Mouse (Mus musculus) hindbrain, embryonic 11.5 days (tissue): ENCODE results near the gene Bsg. TPM values are rescaled to one million over a fixed set of nuclear protein-coding genes. Genes with fewer than 3 reads are reported as not detected.
A peak's percentile ranks its signal among the peaks of the same experiment; 100 is the strongest.

Source experiments
- ATAC-seq: fragments of 200-750 bp; cut with Nextera tagmentation; 2 replicates; pipeline ENCODE4 v1.8.0; 2017; ENCODE audit warnings: mild to moderate bottlenecking, moderate TSS enrichment, moderate library complexity; ENCODE audit not compliant: low FRiP score
- DNase-seq: peaks from one replicate; pipeline ENCODE4 v3.0.0-alpha.2; 2015; ENCODE audit warnings: low spot score
- H3K27ac ChIP-seq: fragments of 300-500 bp; sonication (generic); 2 replicates; pipeline ENCODE4 v1.5.1; 2014; ENCODE audit warnings: mild to moderate bottlenecking, low read depth, low read length
- H3K27me3 ChIP-seq: fragments of 300-500 bp; sonication (generic); 2 replicates; pipeline ENCODE4 v1.6.1; 2014; ENCODE audit warnings: mild to moderate bottlenecking, low read length, moderate library complexity, mixed read lengths; ENCODE audit not compliant: control insufficient read depth, insufficient read depth
- H3K36me3 ChIP-seq: fragments of 300-500 bp; sonication (generic); 2 replicates; pipeline ENCODE4 v1.6.1; 2014; ENCODE audit warnings: mild to moderate bottlenecking, low read length, moderate library complexity, mixed read lengths; ENCODE audit not compliant: control insufficient read depth, insufficient read depth
- H3K4me1 ChIP-seq: fragments of 300-500 bp; sonication (generic); replicated peaks from 2 replicates; pipeline ENCODE4 v1.6.1; 2014; ENCODE audit warnings: low read length, mixed read lengths; ENCODE audit not compliant: control insufficient read depth, insufficient read depth
- H3K4me2 ChIP-seq: fragments of 300-500 bp; sonication (generic); replicated peaks from 2 replicates; pipeline ENCODE4 v1.6.1; 2014; ENCODE audit warnings: mild to moderate bottlenecking, low read depth, low read length
- H3K4me3 ChIP-seq: fragments of 300-500 bp; sonication (generic); 2 replicates; pipeline ENCODE4 v1.5.1; 2014; ENCODE audit warnings: low read depth, low read length
- H3K9ac ChIP-seq: fragments of 300-500 bp; sonication (generic); 2 replicates; pipeline ENCODE4 v1.6.1; 2014; ENCODE audit warnings: low read depth, low read length
- H3K9me3 ChIP-seq: fragments of 300-500 bp; sonication (generic); 2 replicates; pipeline ENCODE4 v1.6.1; 2016; ENCODE audit warnings: low read length; ENCODE audit not compliant: control insufficient read depth
- WGBS: fragments of 180-500 bp; shearing (Covaris S2); extraction: QIAGEN DNeasy Blood & Tissue Kit; methylation state at CpG from one replicate; pipeline ENCODE4 v1.1.7; 2014; 5-methylcytosine and 5-hydroxymethylcytosine counted together
- polyA plus RNA-seq: library from polyadenylated mRNA; unstranded; fragments of >200 nt; fragmentation: Nextera tagmentation; extraction: Ambion mirVana; gene quantifications from 2 replicates; pipeline ENCODE4 v1.2.1, GENCODE M21; 2014

The Bsg gene
- 595 and 605 TPM in 2 replicates for polyA plus RNA-seq

DNA sequence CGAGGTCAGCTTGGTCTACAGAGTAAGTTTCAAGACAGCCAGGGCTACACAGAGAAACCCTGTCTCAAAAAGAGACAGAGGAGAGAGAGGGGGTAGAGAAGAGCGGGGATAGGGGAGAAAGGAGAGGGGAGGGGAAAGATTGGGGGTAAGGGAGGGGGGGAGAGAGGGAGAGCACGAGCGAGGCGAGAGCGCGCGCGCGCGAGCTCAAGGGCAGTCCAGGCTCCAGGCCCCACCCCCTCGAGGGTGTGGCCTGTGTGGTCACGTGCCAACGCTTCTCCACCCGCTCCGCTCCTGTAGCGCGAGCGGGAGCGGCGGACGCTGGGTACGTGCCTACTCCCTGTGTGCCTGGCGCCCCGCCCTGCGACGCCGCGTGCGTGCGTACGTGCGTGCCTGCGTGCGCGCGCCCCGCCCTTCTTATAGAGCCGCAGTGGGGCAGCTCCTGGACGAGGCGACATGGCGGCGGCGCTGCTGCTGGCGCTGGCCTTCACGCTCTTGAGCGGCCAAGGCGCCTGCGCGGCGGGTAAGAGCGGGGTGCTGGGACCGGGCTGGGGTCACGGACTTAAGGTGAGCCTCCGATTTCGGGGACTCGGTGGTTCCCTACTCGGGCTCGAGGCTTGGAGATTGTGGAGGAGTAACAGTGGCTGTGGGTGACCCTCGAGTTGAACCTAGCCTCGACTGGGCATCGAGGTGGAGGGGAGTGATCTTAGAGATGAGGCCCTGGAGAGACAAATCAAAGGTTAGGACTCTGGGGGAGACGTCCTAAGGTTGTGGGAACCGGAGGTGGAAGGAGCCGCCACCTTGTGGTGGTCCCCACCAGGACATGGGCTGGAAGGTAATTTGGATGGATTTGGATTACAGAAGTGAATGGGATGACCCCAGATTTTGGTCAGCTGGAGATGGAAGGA is at the start of gene Bsg:
TSS of gene Bsg (plus strand) at position 427 of the 905 bp plus-strand sequence.
- peak within 1 kb of the TSS; percentile 67 for H3K4me3 ChIP-seq
- peak within 1 kb of the TSS; percentile 67 for H3K27ac ChIP-seq
- no peaks in the 10 kb centered on the region for H3K9me3 ChIP-seq
- peak; percentile 100 for DNase-seq
- H3K4me1 ChIP-seq = peaks cover 5% of the 10 kb centered on the region
- peak within 1 kb of the TSS; percentile 85 for H3K9ac ChIP-seq
- H3K36me3 ChIP-seq = no peaks in the 10 kb centered on the region
- peak; percentile 96 for ATAC-seq
- H3K4me2 ChIP-seq = peak within 1 kb of the TSS; percentile 88
- under 1% methylated on average over 50 of the region's 65 CpGs for WGBS
- no peaks in the 10 kb centered on the region for H3K27me3 ChIP-seq

GRCm38 (mm10) chr10:79654946-79655395 is 49.3 kb upstream of the Bsg start:
- Histone ChIP-seq H3K4me3 (no peak overlapping the region), H3K27ac (no peak overlapping the region), H3K27me3 (no peaks in the 10 kb centered on the region), H3K9me3 (no peaks in the 10 kb centered on the region), H3K4me1 (no peaks in the 10 kb centered on the region), H3K36me3 (no peaks in the 10 kb centered on the region), H3K4me2 (no peak overlapping the region), H3K9ac (no peak overlapping the region)
- DNase-seq (peak; percentile 65), ATAC-seq (peak; percentile 55)
- WGBS = 33% methylated on average over 1 of the region's 1 CpGs

DNA sequence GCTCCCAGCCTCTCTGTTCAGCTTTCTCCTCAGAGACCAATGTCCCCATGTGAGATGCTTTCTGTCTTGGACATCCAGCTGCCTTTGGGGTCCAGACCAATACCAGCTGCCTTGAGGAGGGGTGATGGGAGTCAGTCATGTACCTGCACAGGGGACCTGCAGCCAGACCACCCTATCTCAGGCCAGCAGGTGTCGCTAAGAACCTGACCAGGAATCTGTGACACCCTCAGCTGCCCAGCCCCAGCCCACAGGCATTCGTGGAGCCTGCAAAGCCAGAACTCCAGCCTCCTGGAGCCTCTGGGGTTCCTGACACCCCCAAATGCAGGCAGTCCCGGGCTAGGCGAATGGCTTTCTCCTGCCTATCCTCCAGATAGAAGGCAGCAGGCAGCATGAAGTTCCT is 45.5 kb upstream of the Bsg start:
- H3K27me3 ChIP-seq = no peaks in the 10 kb centered on the region
- WGBS = 16% methylated on average over 4 of the region's 4 CpGs
- no peak overlapping the region for H3K27ac ChIP-seq
- H3K36me3 ChIP-seq = no peaks in the 10 kb centered on the region
- peak; percentile 24 for DNase-seq
- no peaks in the 10 kb centered on the region for H3K4me1 ChIP-seq
- ATAC-seq = no peak
- no peak overlapping the region for H3K4me3 ChIP-seq
- no peak overlapping the region for H3K4me2 ChIP-seq
- H3K9me3 ChIP-seq = no peaks in the 10 kb centered on the region
- no peak overlapping the region for H3K9ac ChIP-seq

DNA sequence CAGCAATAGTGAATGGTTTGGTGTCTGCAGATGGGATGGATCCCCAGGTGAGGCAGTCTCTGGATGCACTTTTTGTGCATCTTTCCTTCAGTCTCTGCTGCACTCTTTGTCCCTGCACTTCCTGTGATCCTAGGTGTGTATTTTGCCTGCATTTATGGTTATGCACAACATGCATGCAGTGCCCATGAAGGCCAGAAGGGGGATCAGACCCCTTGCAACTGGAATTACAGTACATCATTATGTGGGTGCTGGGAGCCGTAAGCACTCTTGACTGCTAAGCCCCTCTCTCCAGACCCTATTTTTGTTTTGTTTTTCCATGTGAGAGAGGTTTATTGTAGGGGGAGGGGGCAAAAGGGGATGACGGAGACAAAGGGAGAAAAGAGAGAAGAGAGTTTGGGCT is 44.0 kb upstream of the Bsg start:
- Histone ChIP-seq H3K4me3 (no peak overlapping the region), H3K9ac (no peak overlapping the region), H3K4me1 (no peaks in the 10 kb centered on the region), H3K9me3 (no peaks in the 10 kb centered on the region), H3K27ac (no peak overlapping the region), H3K27me3 (no peaks in the 10 kb centered on the region), H3K36me3 (no peaks in the 10 kb centered on the region), H3K4me2 (no peak overlapping the region)
- no peak for DNase-seq
- WGBS = 79% methylated on average over 2 of the region's 2 CpGs
- no peak for ATAC-seq

DNA sequence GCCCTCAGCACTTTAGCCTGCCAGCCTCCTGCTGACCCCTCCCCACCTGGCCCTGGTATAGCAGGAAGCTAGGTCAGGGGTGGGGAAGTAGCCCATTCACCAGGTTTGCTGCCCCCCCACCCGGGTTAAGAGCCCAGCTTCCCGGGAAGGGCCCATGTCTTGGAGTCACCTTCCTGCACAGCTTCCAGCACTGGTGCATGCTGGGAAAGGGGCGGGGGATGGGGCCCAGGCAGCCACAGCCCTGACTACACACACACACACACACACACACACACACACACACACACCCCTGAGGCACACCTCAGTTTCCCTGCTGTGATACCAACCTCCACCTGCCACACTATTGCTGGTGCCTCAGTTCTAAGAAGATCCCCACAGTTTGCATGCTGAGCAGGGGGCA is 42.4 kb upstream of the Bsg start:
- no peak overlapping the region for H3K27ac ChIP-seq
- no peak overlapping the region for H3K9ac ChIP-seq
- ATAC-seq = no peak

DNA sequence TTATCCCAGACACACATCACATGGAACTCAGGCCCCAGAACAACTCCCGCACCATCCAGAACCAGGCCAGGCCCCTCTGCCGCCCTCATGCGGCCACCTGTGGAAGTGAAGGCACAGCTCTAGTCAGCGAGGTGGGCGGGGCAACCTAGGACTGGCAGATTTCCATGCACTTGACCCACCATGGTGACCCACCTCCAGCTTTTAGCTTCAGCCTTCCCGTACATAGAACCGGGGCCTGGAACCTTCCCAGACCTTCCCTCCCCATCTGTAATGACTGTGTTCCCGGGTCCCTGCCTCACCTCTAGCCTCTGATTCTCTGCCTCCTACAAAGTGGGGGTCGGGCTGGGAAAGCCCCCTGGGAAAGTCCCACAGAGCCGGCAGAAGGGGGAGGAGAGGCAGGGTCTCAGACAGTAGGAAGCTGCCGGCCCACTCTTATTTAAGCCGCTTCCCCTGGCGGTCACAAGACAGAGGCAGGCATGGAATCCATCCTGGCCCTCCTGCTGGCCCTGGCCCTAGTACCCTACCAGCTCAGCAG is 40.1 kb upstream of the Bsg start, which contains the start of gene Madcam1:
TSS of gene Madcam1 (plus strand) at position 429 of the 535 bp plus-strand sequence.
- 9% methylated on average over 13 of the region's 13 CpGs for WGBS
- Histone ChIP-seq H3K27ac (no peak within 1 kb of the TSS), H3K4me1 (no peaks in the 10 kb centered on the region), H3K9ac (no peak within 1 kb of the TSS), H3K4me2 (no peak within 1 kb of the TSS; the same call in 1 of the 2 replicates), H3K36me3 (no peaks in the 10 kb centered on the region), H3K4me3 (no peak within 1 kb of the TSS), H3K27me3 (no peaks in the 10 kb centered on the region), H3K9me3 (no peaks in the 10 kb centered on the region)
- peak; percentile 34; the same call in 1 of the 2 replicates for ATAC-seq
- DNase-seq = peak; percentile 88

More for the DNA sequence above, 42.4 kb upstream of the Bsg start:
- Histone ChIP-seq H3K9me3 (no peaks in the 10 kb centered on the region), H3K4me3 (no peak overlapping the region), H3K4me2 (no peak overlapping the region), H3K4me1 (no peaks in the 10 kb centered on the region), H3K36me3 (no peaks in the 10 kb centered on the region), H3K27me3 (no peaks in the 10 kb centered on the region)
- WGBS = 35% methylated on average over 2 of the region's 3 CpGs
- no peak for DNase-seq

DNA sequence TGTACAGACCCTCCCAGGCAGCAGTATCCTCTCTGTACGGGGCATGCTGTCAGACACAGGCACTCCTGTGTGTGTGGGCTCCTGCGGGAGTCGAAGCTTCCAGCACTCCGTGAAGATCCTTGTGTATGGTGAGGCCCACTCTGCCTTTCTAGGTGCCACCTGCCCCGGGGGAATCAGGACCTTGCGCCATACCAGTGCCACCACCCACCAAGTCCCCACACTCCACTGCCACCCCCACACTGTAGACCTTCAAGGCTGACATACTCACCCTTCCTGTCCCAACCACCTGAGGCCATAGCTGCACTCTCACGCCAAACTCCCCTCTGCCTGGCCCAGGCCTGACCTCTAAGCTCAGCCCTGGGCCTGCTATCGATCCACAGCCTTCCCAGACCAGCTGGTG is 39.2 kb upstream of the Bsg start:
- Histone ChIP-seq H3K4me3 (no peak overlapping the region), H3K9ac (no peak overlapping the region), H3K9me3 (no peaks in the 10 kb centered on the region), H3K4me1 (no peaks in the 10 kb centered on the region), H3K27ac (no peak overlapping the region), H3K27me3 (no peaks in the 10 kb centered on the region), H3K36me3 (no peaks in the 10 kb centered on the region), H3K4me2 (no peak overlapping the region)
- DNase-seq (no peak), ATAC-seq (no peak)
- WGBS = 85% methylated on average over 8 of the region's 8 CpGs

GRCm38 (mm10) chr10:79666493-79666892 is 37.8 kb upstream of the Bsg start:
- Histone ChIP-seq H3K36me3 (no peaks in the 10 kb centered on the region), H3K9me3 (no peaks in the 10 kb centered on the region), H3K9ac (no peak overlapping the region), H3K4me1 (peaks cover 6% of the 10 kb centered on the region), H3K27me3 (no peaks in the 10 kb centered on the region), H3K4me2 (no peak overlapping the region), H3K4me3 (no peak overlapping the region), H3K27ac (no peak overlapping the region)
- DNase-seq = no peak
- no peak for ATAC-seq
- WGBS = 70% methylated on average over 9 of the region's 9 CpGs
